Mouse (Mus musculus): ENCODE results near the gene Prcd. TPM values are rescaled to one million over a fixed set of nuclear protein-coding genes. Genes with fewer than 3 reads are reported as not detected.

Prcd gene
- polyA plus RNA-seq, 1 experiment from 2014 or later, result 0.62 TPM

DNA sequence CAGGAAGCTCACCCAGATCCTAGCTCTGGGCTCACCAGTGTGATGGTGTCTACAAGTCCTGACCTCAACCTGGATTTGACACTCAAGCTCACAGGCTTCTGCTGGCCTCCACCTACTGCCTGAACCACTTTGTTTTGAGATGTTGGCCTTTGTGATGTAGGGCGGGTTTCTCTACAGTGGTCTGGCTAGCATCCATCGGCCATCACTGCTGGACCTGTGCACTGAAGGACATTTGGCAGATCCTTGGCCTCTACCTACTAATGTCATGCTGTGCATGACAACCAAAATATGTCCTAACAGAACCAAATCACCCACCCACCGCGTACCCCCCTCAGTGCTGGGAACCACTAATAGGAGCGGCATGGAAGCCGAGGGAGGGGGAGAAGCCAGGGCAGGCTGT lies 25.8 kb downstream of the Prcd start:
- Histone ChIP-seq H3K27ac (no peak overlapping the region), H3K9me3 (no peaks in the 10 kb centered on the region), H3K4me3 (no peak overlapping the region), H3K36me3 (replicated peaks) (peaks cover 97% of the 10 kb centered on the region), H3K27me3 (ENCODE audit: poor library complexity, severe bottlenecking) (no peaks in the 10 kb centered on the region), H3K4me1 (peaks cover 5% of the 10 kb centered on the region)
- WGBS, result 96% methylated on average over 6 of the region's 6 CpGs
- no peak for DNase-seq (ENCODE audit: extremely low spot score, low spot score)

DNA sequence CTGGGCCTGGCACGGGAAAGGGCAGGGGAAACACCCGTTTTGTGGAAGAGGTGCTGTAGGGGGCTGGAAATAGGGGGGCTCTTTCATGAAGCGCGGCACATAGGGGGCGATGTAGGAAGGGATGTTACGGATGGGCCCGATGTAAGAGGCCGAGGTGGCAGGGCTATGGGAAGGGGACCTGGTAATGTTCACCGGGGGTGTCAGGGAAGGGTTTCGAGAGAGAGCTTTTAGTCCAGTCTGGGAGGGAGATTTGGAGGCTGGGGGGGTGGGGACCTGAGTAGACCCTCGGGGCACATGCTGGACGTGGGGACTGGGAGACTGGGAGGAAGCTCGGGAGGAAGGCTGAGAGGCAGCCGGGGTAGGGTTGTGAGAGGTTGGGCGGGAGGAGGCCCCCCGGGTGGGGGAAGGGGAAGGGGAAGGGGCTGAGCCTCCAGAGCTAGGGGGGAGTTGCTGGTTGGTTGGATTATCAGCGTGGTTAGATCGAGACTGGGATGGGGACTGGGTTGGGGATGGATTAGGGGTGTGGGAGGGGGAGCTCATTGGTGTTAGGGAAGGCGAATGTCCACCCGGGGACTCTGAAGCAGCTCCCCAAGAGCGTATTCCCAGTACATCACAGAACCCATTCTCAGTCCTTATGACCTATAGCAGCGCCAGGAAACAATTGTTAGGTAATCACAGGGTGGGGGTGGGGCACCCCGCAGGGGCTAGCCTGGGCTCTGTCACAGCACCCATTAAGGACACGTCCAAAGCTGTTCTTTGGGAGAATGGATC lies 27.2 kb downstream of the Prcd start:
- DNase-seq (ENCODE audit: extremely low spot score, low spot score), result no peak
- Histone ChIP-seq H3K9me3 (no peaks in the 10 kb centered on the region), H3K4me1 (no peaks in the 10 kb centered on the region), H3K27ac (no peak overlapping the region), H3K36me3 (replicated peaks) (peaks cover 97% of the 10 kb centered on the region), H3K4me3 (no peak overlapping the region), H3K27me3 (ENCODE audit: poor library complexity, severe bottlenecking) (no peaks in the 10 kb centered on the region)
- WGBS, result 79% methylated on average over 24 of the region's 24 CpGs

DNA sequence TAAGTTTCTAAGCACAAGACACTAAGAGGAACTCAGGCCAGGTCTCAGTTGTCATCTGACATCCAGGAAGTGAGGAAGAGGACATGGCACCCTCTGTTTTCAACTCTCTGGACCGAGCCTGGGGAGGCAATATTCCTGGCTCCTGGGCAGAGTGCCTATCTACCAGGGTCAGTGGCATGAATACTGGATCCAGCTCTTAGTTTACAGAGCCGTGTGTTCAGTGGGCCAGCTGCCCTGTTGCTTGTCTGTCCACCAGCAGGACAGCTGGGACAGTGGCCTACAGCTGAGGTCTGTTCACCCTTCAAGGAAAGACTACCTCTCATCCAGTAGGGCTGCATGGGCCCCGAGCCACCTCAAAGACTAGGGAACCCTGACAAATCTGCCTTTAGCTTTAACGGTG lies 27.8 kb downstream of the Prcd start:
- H3K27me3 ChIP-seq (ENCODE audit: poor library complexity, severe bottlenecking), result no peaks in the 10 kb centered on the region
- no peak for DNase-seq (ENCODE audit: extremely low spot score, low spot score)
- no peak overlapping the region for H3K27ac ChIP-seq
- H3K4me3 ChIP-seq, result no peak overlapping the region
- H3K36me3 ChIP-seq (replicated peaks), result peaks cover 95% of the 10 kb centered on the region
- no peaks in the 10 kb centered on the region for H3K4me1 ChIP-seq
- H3K9me3 ChIP-seq, result no peaks in the 10 kb centered on the region
- WGBS, result 89% methylated on average over 4 of the region's 4 CpGs

DNA sequence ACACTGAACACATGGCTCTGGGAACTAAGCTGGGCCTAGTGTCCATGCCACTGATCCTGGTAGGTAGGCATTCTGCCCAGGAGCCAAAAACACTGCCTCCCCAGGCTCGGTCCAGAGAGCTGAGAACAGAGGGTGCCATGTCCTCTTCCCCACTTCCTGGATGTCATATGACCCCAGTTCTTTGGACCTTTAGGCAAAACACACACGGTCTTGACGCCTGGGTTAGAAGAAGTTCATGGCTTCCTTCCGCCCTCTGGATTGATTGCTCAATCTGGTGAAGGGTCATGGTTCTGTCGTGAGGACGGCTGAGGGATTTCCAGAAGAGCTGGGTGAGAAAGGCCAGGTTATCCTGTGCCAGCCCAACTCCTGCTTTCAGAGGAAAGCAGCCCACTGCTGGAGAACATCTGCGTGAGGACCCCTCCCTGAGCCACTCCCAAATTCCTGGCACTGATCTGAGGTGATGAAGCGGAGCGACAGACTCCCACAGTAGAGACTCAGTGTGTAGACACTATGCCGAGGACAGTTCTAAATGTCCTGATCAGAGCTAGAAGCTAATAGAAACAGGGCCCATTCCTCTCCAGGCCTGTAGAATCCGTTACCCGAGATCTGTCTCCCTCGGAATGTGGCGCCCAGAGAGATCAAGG lies 29.3 kb downstream of the Prcd start:
- DNase-seq (ENCODE audit: extremely low spot score, low spot score), result no peak
- Histone ChIP-seq H3K27ac (no peak overlapping the region), H3K9me3 (no peaks in the 10 kb centered on the region), H3K36me3 (replicated peaks) (peaks cover 82% of the 10 kb centered on the region), H3K27me3 (ENCODE audit: poor library complexity, severe bottlenecking) (no peaks in the 10 kb centered on the region), H3K4me3 (no peak overlapping the region), H3K4me1 (peaks cover 1% of the 10 kb centered on the region; the same call in 1 of the 2 replicates)
- WGBS, result 85% methylated on average over 14 of the region's 14 CpGs

DNA sequence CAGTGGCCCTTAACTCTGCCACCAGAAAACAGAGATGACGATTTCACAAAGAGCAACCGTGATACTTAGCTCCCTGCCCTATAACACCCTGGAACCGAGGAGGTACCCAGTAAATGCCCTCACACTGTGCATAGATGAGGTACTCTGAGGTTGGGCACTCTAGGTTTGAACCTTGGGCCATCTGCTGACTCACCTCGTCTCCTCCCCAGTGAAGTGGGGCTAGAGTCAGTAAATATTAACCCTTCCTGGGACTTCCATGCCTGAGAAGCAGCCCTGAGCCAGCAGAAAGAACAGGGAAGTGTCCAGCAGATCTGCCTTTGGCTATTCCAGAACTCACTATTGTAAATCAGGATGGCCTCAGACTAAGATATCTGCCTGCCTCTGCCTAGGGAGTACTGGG lies 30.4 kb downstream of the Prcd start:
- Histone ChIP-seq H3K9me3 (no peaks in the 10 kb centered on the region), H3K36me3 (replicated peaks) (peaks cover 70% of the 10 kb centered on the region), H3K4me3 (no peak overlapping the region), H3K4me1 (peaks cover 5% of the 10 kb centered on the region; the same call in 1 of the 2 replicates), H3K27ac (no peak overlapping the region), H3K27me3 (ENCODE audit: poor library complexity, severe bottlenecking) (no peaks in the 10 kb centered on the region)
- no peak for DNase-seq (ENCODE audit: extremely low spot score, low spot score)
- 91% methylated on average over 4 of the region's 4 CpGs for WGBS

DNA sequence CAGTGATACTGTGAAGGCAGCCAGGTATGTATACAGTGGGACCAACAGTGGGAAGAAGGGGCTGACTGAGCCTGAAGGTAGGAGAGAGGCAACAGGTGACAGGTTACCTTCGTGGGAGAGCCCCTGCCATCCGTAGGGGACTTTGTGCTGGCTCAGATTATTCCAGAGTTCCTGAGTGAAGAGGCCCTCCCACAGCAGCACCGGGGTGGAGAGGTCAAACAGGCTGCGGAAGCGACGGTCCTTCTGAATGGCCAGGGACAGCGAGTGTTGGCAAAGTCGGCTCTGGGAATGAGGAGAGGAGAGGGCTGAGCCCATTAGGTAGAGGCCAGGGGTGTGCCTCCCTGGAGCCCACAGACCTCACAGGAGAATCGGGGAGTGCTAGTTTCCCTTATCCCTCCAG lies 32.4 kb downstream of the Prcd start:
- Histone ChIP-seq H3K27ac (no peak overlapping the region), H3K4me1 (peaks cover 5% of the 10 kb centered on the region; the same call in 1 of the 2 replicates), H3K36me3 (replicated peaks) (peaks cover 51% of the 10 kb centered on the region), H3K4me3 (no peak overlapping the region), H3K9me3 (no peaks in the 10 kb centered on the region), H3K27me3 (ENCODE audit: poor library complexity, severe bottlenecking) (no peaks in the 10 kb centered on the region)
- no peak for DNase-seq (ENCODE audit: extremely low spot score, low spot score)
- 83% methylated on average over 9 of the region's 9 CpGs for WGBS

DNA sequence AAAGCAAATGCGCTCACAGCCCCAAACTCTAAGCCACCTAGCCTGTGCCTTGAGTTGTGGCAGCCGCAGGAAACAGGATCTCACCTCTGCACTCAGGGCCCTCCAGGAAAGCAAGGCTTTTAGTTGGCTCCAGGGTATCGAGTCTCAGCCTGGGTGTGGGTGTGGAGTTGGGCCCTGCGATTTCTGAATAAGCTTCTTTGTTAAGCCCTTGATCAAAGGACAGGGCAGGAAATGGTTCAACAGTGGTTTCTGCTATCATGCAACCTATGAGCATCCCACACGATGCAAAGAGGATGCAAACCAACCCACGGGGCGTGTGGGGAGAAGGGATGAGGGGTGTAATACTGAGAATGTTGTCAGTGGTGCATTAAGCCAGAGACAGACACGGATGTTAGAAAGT lies 34.6 kb downstream of the Prcd start:
- H3K4me1 ChIP-seq, result peaks cover 12% of the 10 kb centered on the region
- WGBS, result 63% methylated on average over 8 of the region's 8 CpGs
- H3K27me3 ChIP-seq (ENCODE audit: poor library complexity, severe bottlenecking), result peaks cover 8% of the 10 kb centered on the region
- H3K4me3 ChIP-seq, result no peak overlapping the region
- peaks cover 29% of the 10 kb centered on the region for H3K36me3 ChIP-seq (replicated peaks)
- no peak for DNase-seq (ENCODE audit: extremely low spot score, low spot score)
- no peaks in the 10 kb centered on the region for H3K9me3 ChIP-seq
- H3K27ac ChIP-seq, result no peak overlapping the region

DNA sequence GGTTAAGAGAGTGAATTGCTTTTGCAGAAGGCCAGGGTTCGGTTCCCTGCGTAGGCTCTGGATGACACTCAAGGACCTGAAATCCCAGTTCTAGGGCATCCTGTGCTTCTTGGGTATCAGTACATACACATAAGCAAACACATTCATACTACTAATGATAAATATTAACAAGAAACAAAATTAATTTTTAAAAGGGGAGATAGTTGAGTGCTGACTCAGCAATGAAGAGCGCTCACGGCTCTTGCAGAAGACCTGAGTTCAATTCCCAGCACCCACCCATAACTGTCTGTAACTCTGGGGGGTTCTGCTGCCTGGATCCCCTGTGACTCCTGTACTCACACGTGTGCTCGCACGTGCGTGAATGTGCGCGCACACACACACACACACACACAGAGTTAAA lies 36.3 kb downstream of the Prcd start:
- H3K36me3 ChIP-seq (replicated peaks), result peaks cover 15% of the 10 kb centered on the region
- no peak overlapping the region for H3K4me3 ChIP-seq
- no peak for DNase-seq (ENCODE audit: extremely low spot score, low spot score)
- 97% methylated on average over 10 of the region's 10 CpGs for WGBS
- H3K27me3 ChIP-seq (ENCODE audit: poor library complexity, severe bottlenecking), result peaks cover 26% of the 10 kb centered on the region
- H3K9me3 ChIP-seq, result no peaks in the 10 kb centered on the region
- H3K27ac ChIP-seq, result no peak overlapping the region
- H3K4me1 ChIP-seq, result peaks cover 21% of the 10 kb centered on the region

DNA sequence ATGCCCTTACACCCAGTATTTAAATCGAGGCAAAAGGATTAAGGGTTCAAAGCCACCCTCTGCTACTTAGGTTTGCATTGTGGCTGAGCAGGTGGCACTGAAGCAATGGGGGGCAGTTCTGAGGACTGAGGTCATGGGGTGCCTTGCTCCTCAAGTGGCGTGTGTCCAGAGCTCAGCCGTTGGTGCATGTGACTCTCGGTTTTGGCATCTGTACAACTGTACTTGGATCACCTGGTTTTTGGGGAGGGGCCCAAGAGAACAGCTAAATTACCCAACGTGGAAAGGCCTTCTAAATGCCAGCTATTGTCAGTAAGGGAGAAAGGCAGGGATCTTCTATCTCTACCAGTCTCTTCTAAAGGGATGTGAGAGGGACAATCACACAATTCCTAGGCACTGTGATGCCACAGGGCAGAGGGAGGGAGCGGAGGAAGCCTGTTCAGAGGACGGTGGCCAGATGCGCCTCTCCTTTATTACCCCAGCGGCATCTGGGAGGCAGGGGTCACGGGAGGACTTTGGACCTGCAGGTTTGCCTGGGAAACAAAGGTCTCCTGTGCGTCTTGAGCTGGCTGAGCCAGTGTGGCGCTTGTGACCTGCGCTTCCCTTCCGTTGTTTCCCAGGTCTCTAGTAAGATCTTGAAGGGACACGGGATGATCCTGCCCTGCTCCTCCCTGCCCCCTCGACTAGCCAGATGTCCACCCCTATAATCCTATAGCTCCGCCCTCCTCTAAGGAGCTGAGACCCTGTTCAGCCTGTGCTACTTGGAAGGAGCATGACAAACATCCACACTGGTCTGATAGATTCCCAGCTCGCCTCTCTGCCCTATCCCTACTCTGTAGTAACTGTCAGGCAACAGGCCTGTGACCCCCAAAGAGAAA lies 37.6 kb downstream of the Prcd start:
- Histone ChIP-seq H3K4me1 (peaks cover 29% of the 10 kb centered on the region), H3K27ac (no peak overlapping the region), H3K36me3 (replicated peaks) (peaks cover 3% of the 10 kb centered on the region), H3K4me3 (no peak overlapping the region), H3K27me3 (ENCODE audit: poor library complexity, severe bottlenecking) (peaks cover 39% of the 10 kb centered on the region), H3K9me3 (no peaks in the 10 kb centered on the region)
- WGBS, result 42% methylated on average over 18 of the region's 18 CpGs
- DNase-seq (ENCODE audit: extremely low spot score, low spot score), result no peak

DNA sequence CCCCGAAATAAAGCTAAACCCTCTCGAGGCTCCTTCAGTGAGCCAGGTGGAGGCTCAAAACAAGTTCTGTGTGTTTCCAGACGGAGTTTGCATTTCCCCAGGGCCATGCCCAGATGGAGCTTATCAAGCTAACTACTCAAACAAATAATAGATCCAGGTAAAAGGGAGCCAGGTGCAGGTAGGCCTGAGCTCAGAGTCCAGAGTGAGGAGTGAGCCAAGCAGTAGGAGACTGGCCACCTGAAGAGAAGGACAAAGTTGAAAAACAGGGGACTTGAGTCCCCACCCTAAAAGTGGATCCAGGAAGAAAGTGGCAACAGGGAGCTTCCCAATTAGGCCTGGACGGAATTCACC lies 40.5 kb downstream of the Prcd start:
- Histone ChIP-seq H3K27me3 (ENCODE audit: poor library complexity, severe bottlenecking) (peaks cover 57% of the 10 kb centered on the region), H3K36me3 (replicated peaks) (no peaks in the 10 kb centered on the region)
- 26% methylated on average over 4 of the region's 4 CpGs for WGBS

DNA sequence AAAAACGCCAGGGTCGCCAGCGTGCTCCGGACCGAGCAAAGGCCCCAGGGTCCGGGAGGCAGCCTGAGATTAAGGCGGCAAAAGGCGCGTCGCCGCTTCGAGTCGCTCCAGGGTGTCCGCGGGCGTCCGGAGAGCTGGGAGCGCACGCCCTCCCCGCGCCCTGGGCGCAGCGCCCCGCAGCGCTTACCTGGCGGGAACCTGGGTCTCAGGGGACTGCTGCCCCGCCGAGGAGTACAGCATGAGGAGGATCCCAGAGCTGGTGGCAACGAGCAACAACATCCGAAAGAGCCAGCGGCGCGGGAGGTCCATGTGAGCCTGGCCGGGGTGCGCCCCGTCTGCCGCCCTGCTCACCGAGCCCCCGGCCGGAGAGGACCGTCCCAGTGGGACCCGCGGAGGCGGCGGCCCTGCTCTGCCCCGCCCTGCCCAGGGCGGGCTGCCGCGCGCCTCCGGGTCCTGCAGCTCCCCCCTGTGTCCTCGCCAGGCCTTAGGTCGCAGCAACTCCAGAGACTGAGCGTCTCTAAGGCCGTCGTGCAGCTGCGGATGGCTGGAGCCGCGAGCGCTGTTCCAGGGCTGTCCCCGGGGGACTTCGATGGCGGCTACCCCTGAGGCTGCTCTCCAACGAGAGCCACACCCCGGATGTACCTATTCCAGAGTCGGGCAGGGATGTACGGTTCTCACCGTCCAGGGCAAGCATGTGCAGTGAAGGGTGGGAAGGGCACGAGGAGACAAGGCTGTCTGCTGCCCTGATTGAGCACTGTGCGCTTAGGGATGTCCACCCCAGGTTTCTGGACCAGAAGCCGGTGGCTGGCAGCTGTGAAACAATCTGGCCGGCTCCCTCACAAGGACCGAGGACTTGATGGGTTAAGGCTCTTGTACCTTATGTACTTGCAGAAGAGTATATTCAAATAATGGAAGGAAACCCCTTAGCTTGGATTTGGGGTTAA lies 41.2 kb downstream of the Prcd start:
- peak; percentile 31 for DNase-seq (ENCODE audit: extremely low spot score, low spot score)
- H3K27ac ChIP-seq, result peak overlapping the region; percentile 70

More for the DNA sequence above, 40.5 kb downstream of the Prcd start:
- Histone ChIP-seq H3K9me3 (no peaks in the 10 kb centered on the region), H3K27ac (peak overlapping the region; percentile 70), H3K4me3 (peak overlapping the region; percentile 55), H3K4me1 (peaks cover 25% of the 10 kb centered on the region)
- no peak for DNase-seq (ENCODE audit: extremely low spot score, low spot score)

More for the DNA sequence above, 41.2 kb downstream of the Prcd start:
- Histone ChIP-seq H3K4me1 (peaks cover 25% of the 10 kb centered on the region), H3K9me3 (no peaks in the 10 kb centered on the region), H3K4me3 (peak overlapping the region; percentile 55), H3K36me3 (replicated peaks) (no peaks in the 10 kb centered on the region), H3K27me3 (ENCODE audit: poor library complexity, severe bottlenecking) (peaks cover 57% of the 10 kb centered on the region)
- 1% methylated on average over 72 of the region's 73 CpGs for WGBS
